Mouse (Mus musculus): ENCODE results near the gene Hnrnpf. TPM values are rescaled to one million over a fixed set of nuclear protein-coding genes. Genes with fewer than 3 reads are reported as not detected.

Gene Hnrnpf
- polyA plus RNA-seq, 1 experiment from 2014 or later: 599 TPM

DNA sequence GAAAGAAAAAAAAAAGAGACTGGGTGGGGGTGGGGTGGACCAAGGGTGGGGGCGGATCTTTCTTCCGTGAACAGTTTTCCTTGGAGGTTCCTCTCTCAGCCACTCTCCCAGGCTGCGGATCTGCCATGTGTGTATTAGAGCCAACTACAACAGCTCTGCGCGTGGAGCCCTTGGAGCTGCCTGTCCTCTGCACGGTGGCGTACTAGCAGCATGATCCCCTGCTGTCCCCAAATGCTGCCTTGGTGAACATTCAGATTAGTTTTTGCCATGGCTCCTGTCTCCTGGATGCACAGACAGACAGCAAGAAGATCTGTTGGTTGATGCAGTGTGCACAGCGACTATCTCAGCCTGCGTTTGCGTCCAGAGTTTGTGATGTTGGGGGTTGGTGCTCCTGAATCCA lies 42.6 kb downstream of the Hnrnpf start:
- no peaks in the 10 kb centered on the region for H3K4me1 ChIP-seq (ENCODE audit: control insufficient read depth, insufficient read depth, low read length)
- no peaks in the 10 kb centered on the region for H3K27me3 ChIP-seq (ENCODE audit: control insufficient read depth, insufficient read depth, low read length)
- no peak overlapping the region for H3K27ac ChIP-seq (ENCODE audit: low read length)
- H3K4me2 ChIP-seq (ENCODE audit: low read depth, low read length): no peak overlapping the region
- H3K36me3 ChIP-seq (ENCODE audit: control insufficient read depth, insufficient read depth): no peaks in the 10 kb centered on the region
- no peak overlapping the region for H3K4me3 ChIP-seq (ENCODE audit: low read length)
- WGBS: 75% methylated on average over 10 of the region's 10 CpGs
- H3K9ac ChIP-seq (ENCODE audit: low read length): no peak overlapping the region
- no peaks in the 10 kb centered on the region for H3K9me3 ChIP-seq (replicated peaks; ENCODE audit: control insufficient read depth, low read length)
- ATAC-seq (replicated peaks; ENCODE audit: extremely low read depth, insufficient read depth, low FRiP score): no peak

DNA sequence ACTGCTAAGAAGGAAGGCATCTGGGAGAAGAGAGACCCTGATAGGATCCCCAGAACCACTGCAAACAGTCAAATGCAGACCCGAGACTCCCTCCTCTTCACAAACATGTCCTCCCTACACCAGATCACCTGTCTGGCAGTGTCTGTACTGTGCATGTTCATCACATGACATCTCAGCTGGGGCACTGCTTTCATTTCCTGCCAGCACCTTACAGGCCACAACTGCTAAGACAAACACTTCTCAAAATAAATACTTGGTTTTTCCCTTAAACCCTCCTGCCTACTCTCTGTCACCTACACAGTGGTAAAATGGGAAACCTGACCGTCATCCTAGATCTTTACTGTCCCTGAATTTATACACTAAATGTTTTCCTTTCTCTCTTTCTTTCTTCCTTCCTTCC lies 43.8 kb downstream of the Hnrnpf start:
- H3K27me3 ChIP-seq (ENCODE audit: control insufficient read depth, insufficient read depth, low read length): no peaks in the 10 kb centered on the region
- H3K4me3 ChIP-seq (ENCODE audit: low read length): no peak overlapping the region
- H3K4me1 ChIP-seq (ENCODE audit: control insufficient read depth, insufficient read depth, low read length): no peaks in the 10 kb centered on the region
- no peak overlapping the region for H3K9ac ChIP-seq (ENCODE audit: low read length)
- H3K4me2 ChIP-seq (ENCODE audit: low read depth, low read length): no peak overlapping the region
- H3K36me3 ChIP-seq (ENCODE audit: control insufficient read depth, insufficient read depth): no peaks in the 10 kb centered on the region
- no peak for ATAC-seq (replicated peaks; ENCODE audit: extremely low read depth, insufficient read depth, low FRiP score)
- H3K27ac ChIP-seq (ENCODE audit: low read length): no peak overlapping the region
- H3K9me3 ChIP-seq (replicated peaks; ENCODE audit: control insufficient read depth, low read length): no peaks in the 10 kb centered on the region
- 76% methylated on average over 2 of the region's 2 CpGs for WGBS

DNA sequence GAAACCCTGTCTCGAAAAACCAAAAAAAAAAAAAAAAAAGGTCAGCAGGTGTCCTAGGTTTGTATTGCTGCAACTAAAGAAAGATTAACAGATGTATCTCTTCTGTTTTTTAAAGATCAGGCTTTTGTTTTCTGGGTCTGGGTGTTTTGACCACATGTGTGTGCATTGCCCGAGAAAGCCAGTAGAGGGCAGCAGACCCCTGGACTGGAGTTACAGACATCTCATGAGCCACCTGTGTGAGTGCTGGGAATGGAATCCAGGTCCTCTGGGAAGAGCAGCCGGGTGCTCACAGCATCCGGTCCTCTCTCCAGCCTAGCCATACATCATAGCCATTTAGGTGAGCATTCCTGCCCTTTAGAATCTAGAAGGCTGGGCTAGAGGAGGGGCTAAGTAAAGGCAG lies 52.2 kb downstream of the Hnrnpf start:
- Histone ChIP-seq H3K4me2 (ENCODE audit: low read depth, low read length) (no peak overlapping the region), H3K9ac (ENCODE audit: low read length) (no peak overlapping the region), H3K27ac (ENCODE audit: low read length) (no peak overlapping the region), H3K4me3 (ENCODE audit: low read length) (no peak overlapping the region), H3K36me3 (ENCODE audit: control insufficient read depth, insufficient read depth) (no peaks in the 10 kb centered on the region), H3K27me3 (ENCODE audit: control insufficient read depth, insufficient read depth, low read length) (no peaks in the 10 kb centered on the region), H3K9me3 (replicated peaks; ENCODE audit: control insufficient read depth, low read length) (peaks cover 3% of the 10 kb centered on the region), H3K4me1 (ENCODE audit: control insufficient read depth, insufficient read depth, low read length) (no peaks in the 10 kb centered on the region)
- no peak for ATAC-seq (replicated peaks; ENCODE audit: extremely low read depth, insufficient read depth, low FRiP score)
- 89% methylated on average over 4 of the region's 4 CpGs for WGBS

DNA sequence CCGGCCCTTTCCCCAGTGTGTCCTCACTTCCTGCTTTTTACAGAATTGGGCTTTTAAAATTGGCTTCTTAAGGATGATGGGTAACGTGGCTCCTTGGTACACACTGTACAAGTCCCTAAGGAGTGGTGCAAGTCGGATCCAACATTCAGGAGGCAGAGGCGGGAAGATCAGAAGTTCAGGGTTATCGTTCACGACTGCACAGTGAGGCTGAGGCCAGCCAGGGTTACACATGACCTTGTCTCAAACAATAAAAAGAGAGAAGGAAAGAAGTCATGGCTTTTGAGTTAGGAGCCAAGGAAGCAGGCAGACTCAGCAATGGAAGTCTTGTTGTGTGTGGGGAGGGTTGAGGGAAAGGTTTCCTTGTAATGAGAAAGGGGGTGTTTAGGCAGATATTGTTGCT lies 56.0 kb downstream of the Hnrnpf start:
- Histone ChIP-seq H3K4me3 (ENCODE audit: low read length) (no peak overlapping the region), H3K4me1 (ENCODE audit: control insufficient read depth, insufficient read depth, low read length) (no peaks in the 10 kb centered on the region), H3K4me2 (ENCODE audit: low read depth, low read length) (no peak overlapping the region), H3K9me3 (replicated peaks; ENCODE audit: control insufficient read depth, low read length) (peaks cover 3% of the 10 kb centered on the region), H3K27ac (ENCODE audit: low read length) (no peak overlapping the region), H3K27me3 (ENCODE audit: control insufficient read depth, insufficient read depth, low read length) (no peaks in the 10 kb centered on the region), H3K36me3 (ENCODE audit: control insufficient read depth, insufficient read depth) (no peaks in the 10 kb centered on the region), H3K9ac (ENCODE audit: low read length) (no peak overlapping the region)
- 70% methylated on average over 6 of the region's 6 CpGs for WGBS
- ATAC-seq (replicated peaks; ENCODE audit: extremely low read depth, insufficient read depth, low FRiP score): no peak

DNA sequence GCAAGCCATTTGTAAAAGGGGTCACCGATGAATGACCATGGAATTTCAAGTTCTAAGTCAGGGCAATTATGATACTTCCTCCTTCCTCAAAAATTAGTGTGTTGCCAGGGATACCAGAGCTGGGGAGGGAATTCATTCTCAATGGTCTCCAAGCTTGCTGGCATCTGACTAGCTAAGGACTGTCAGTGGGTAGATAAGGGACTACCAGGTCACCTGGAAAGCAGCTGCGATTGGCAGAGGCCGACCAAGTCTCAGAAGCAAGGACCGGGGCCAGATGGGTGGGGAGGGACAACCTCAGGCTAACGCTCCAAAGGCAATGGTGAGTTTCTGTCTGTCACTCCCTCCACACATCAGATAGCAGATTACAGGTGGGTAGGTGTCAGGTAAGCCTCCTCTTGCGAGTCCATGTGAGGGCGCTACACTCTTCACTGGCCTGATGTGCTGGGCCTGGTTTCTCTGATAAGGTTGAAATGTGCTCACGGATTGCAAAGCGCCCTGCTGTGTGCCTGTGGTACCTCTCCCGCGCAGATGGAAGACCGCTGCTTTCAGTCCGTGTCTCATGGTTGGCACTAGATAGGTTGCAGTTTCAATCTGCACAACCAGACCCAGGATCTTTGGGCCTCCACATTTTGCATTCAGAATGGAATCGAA lies 56.9 kb downstream of the Hnrnpf start:
- Histone ChIP-seq H3K27me3 (ENCODE audit: control insufficient read depth, insufficient read depth, low read length) (no peaks in the 10 kb centered on the region), H3K4me1 (ENCODE audit: control insufficient read depth, insufficient read depth, low read length) (no peaks in the 10 kb centered on the region), H3K9me3 (replicated peaks; ENCODE audit: control insufficient read depth, low read length) (peaks cover 3% of the 10 kb centered on the region), H3K4me3 (ENCODE audit: low read length) (no peak overlapping the region), H3K36me3 (ENCODE audit: control insufficient read depth, insufficient read depth) (no peaks in the 10 kb centered on the region), H3K4me2 (ENCODE audit: low read depth, low read length) (peak overlapping the region; percentile 2; the same call in 1 of the 2 replicates), H3K9ac (ENCODE audit: low read length) (no peak overlapping the region), H3K27ac (ENCODE audit: low read length) (no peak overlapping the region)
- WGBS: 20% methylated on average over 14 of the region's 14 CpGs
- ATAC-seq (replicated peaks; ENCODE audit: extremely low read depth, insufficient read depth, low FRiP score): no peak

DNA sequence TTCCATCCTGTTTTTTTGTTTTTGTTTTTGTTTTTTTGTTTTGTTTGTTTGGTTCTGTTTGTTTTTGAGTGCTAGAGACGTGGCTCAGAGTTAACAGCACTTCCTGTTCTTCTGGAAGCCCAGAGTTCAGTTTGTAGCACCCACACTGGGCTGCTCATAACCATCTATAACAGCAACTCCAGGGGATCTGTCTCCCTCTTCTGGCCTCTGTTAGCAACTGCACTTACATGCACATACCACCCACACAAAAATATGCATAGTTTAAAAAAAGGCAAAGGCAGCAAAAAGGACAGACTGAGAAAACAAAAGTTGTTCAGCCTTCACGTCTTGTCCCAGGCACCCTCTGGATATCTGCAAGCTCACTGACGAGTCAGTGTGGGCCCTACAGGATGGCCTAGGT lies 63.1 kb downstream of the Hnrnpf start:
- Histone ChIP-seq H3K27ac (ENCODE audit: low read length) (no peak overlapping the region), H3K9ac (ENCODE audit: low read length) (no peak overlapping the region), H3K36me3 (ENCODE audit: control insufficient read depth, insufficient read depth) (no peaks in the 10 kb centered on the region), H3K4me3 (ENCODE audit: low read length) (no peak overlapping the region), H3K27me3 (ENCODE audit: control insufficient read depth, insufficient read depth, low read length) (no peaks in the 10 kb centered on the region), H3K4me1 (ENCODE audit: control insufficient read depth, insufficient read depth, low read length) (peaks cover 6% of the 10 kb centered on the region; the same call in 1 of the 2 replicates), H3K4me2 (ENCODE audit: low read depth, low read length) (no peak overlapping the region), H3K9me3 (replicated peaks; ENCODE audit: control insufficient read depth, low read length) (no peaks in the 10 kb centered on the region)
- no peak for ATAC-seq (replicated peaks; ENCODE audit: extremely low read depth, insufficient read depth, low FRiP score)
- WGBS: 81% methylated on average over 3 of the region's 3 CpGs

DNA sequence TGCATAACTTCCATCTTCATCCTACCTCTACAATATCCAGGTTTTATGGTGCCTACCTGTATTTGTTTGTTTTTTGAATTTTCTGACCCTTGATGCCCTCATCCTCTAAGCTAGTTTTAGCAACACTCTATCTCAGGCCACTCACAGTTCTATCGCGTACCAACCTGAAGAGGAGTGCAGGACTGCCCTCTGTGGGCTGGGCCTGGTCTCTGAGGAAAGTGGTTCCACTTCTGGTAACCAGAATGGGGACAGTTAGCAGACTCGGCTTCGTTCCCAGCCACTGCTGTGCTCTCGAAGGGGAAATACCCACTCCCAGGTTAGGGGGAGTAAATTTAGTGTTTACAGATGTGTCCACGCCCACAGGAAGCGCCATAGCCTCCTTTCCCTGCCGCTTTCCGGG lies 66.6 kb downstream of the Hnrnpf start:
- 0 out of 2 replicates have a peak overlapping the region, but pooled peaks have one; percentile 16 for H3K4me2 ChIP-seq (ENCODE audit: low read depth, low read length)
- peaks cover 6% of the 10 kb centered on the region; the same call in 1 of the 2 replicates for H3K4me1 ChIP-seq (ENCODE audit: control insufficient read depth, insufficient read depth, low read length)
- H3K36me3 ChIP-seq (ENCODE audit: control insufficient read depth, insufficient read depth): no peaks in the 10 kb centered on the region
- WGBS: 20% methylated on average over 9 of the region's 9 CpGs
- peak; percentile 52 for ATAC-seq (replicated peaks; ENCODE audit: extremely low read depth, insufficient read depth, low FRiP score)
- H3K9ac ChIP-seq (ENCODE audit: low read length): no peak overlapping the region
- H3K9me3 ChIP-seq (replicated peaks; ENCODE audit: control insufficient read depth, low read length): peaks cover 4% of the 10 kb centered on the region; the same call in 1 of the 2 replicates
- H3K4me3 ChIP-seq (ENCODE audit: low read length): no peak overlapping the region
- H3K27me3 ChIP-seq (ENCODE audit: control insufficient read depth, insufficient read depth, low read length): no peaks in the 10 kb centered on the region
- no peak overlapping the region for H3K27ac ChIP-seq (ENCODE audit: low read length)

Small RNA genes lying within 50 kb of the gene (microRNA-seq; reads per million reads assigned to microRNA genes)
- not detected for gene Gm25535

Other genes with a start within 250 kb of the Hnrnpf start
- gene Zfp637, start 59.1 kb upstream of the Hnrnpf start, polyA plus RNA-seq (2015; fragmentation: Nextera tagmentation; extraction: Ambion mirVana): 66.9 and 68.9 TPM in 2 replicates
- gene Zfp239, start 38.2 kb upstream of the Hnrnpf start, polyA plus RNA-seq (2015; fragmentation: Nextera tagmentation; extraction: Ambion mirVana): 2.0 and 3.0 TPM in 2 replicates
- gene Fxyd4, start 37.4 kb downstream of the Hnrnpf start, polyA plus RNA-seq (2015; fragmentation: Nextera tagmentation; extraction: Ambion mirVana): 1.8 and 1.9 TPM in 2 replicates
- 0.71 and 0.72 TPM in 2 replicates for gene Rasgef1a, start 111.1 kb downstream of the Hnrnpf start, polyA plus RNA-seq (2015; fragmentation: Nextera tagmentation; extraction: Ambion mirVana)
- 9.7 and 12.1 TPM in 2 replicates for gene Csgalnact2, start 238.8 kb downstream of the Hnrnpf start, polyA plus RNA-seq (2015; fragmentation: Nextera tagmentation; extraction: Ambion mirVana)